Mouse (Mus musculus): Measurements from ENCODE around the gene Ddit4.

Ddit4 gene

DNA sequence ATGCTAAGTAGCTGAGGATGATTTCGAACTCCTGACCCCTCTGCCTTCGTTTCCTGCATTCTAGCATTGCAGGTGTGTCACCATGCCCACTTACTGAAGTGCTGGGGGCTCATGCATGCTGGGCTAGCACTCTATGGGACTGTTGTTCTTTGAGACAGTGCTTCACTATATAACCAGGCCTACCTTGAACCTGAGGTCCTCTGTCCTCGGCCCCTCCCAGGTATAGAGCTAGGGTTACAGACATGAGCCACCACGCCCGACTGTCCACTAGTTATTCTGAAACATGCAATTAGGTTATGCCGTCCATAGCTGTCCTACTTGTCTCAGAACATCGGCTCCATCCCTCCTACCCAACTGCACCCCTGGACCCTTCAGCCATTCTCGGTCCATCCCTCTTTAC, 20.2 kb upstream of the Ddit4 start:
- no peak for DNase-seq (ENCODE audit: low spot score)

DNA sequence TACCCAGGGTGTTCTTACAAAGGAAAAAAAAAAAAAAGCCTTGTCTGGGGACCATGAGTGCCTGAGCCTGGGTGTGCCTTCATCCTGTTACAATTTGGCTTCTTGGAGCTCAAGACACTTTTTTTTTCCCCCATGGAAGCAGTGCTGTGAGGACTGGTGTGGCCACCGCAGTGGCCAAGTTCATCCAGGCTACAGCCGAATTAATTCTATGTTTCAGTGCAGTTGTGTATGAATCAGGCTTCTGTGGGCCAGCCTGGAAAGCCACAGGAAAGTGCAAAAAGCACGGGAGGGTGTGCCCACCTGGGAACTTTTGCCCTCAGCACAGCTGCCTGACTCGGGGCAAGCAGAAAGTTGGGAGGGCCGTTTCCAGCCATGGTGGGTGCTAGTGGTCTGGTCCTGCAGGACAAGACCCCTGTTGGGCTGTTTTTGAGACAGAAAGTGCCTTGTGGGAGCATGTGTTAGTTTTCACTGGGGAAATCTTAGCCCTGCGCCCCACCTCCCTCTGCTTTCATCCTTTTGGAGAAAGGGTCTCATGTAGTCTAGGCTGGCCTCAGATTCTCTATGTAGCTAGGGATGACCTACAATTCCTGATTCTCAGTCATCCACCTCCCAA, 18.9 kb upstream of the Ddit4 start:
- no peak for DNase-seq (ENCODE audit: low spot score)

GRCm38 (mm10) chr10:59969821-59970449, 18.3 kb upstream of the Ddit4 start:
- DNase-seq (ENCODE audit: low spot score), result no peak

GRCm38 (mm10) chr10:59967309-59967942, 15.8 kb upstream of the Ddit4 start:
- DNase-seq (ENCODE audit: low spot score), result no peak

- no peak for DNase-seq (ENCODE audit: low spot score)
Measured at GRCm38 (mm10) chr10:59966743-59967142, 15.1 kb upstream of the Ddit4 start.

GRCm38 (mm10) chr10:59965788-59966187, 14.2 kb upstream of the Ddit4 start:
- no peak for DNase-seq (ENCODE audit: low spot score)

DNA sequence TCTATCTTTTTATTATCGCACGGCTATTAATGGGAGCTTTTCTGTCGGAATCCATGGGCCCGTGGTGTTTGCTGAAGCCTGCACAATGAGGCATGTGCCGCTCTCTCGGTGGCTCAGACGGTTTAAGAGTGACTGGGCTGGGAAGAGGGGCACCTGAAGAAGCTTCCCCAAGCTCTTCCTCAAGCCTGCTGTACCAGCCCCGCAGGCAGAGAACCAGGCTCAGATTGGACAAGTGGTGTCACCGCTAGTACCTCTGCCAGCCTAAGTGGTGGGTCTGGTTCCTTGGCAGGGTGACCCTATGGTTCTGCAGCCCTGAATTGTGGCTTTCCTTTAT, 13.7 kb upstream of the Ddit4 start:
- no peak for DNase-seq (ENCODE audit: low spot score)

DNA sequence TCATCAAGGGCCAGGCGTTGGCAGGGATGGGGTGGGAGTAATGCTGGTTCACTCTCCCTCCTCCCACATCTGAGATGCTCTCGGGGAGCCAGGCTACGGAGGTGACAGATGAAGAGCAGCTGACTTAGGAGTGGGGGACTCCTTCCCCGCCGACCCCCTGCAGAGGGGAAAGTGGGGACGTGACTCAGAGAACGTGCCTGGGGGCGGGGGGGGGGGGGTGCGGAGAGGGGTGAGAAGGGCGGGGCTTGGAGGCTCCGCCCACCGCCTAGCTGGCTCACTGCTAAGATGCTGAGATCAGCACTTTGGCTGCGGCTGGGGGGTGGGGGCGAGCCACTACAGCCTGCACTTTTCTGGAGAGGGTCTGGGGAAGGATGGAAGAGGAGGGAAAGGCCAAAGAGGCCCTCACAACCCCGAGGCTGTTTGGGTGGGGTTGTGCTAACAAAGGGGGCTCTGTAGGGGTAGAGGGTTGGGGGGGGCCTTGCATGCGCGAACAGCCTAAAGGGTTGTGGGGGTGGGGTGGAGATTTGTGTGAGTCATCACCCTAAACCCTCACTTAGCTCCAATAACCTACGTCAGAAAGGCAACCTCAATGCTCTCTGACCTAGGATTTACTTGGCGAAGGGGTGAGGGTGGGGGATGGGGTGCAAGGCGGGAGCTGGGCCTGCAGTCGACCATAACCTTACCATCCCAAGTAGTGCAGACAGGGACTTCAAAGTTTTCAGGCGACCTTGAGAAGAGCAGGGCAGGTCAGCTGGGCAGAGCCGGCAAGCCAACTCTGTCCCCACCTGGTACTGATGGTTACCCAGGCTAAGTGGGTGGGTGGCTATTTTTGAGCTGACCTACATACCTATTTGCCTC, 13.1 kb upstream of the Ddit4 start:
- no peak for DNase-seq (ENCODE audit: low spot score)

- DNase-seq (ENCODE audit: low spot score), result no peak
Measured at GRCm38 (mm10) chr10:59963609-59964008, 12.0 kb upstream of the Ddit4 start.

GRCm38 (mm10) chr10:59959517-59959916, 7.9 kb upstream of the Ddit4 start:
- no peak for DNase-seq (ENCODE audit: low spot score)

- no peak for DNase-seq (ENCODE audit: low spot score)
Measured at GRCm38 (mm10) chr10:59958458-59958857, 6.8 kb upstream of the Ddit4 start.

DNA sequence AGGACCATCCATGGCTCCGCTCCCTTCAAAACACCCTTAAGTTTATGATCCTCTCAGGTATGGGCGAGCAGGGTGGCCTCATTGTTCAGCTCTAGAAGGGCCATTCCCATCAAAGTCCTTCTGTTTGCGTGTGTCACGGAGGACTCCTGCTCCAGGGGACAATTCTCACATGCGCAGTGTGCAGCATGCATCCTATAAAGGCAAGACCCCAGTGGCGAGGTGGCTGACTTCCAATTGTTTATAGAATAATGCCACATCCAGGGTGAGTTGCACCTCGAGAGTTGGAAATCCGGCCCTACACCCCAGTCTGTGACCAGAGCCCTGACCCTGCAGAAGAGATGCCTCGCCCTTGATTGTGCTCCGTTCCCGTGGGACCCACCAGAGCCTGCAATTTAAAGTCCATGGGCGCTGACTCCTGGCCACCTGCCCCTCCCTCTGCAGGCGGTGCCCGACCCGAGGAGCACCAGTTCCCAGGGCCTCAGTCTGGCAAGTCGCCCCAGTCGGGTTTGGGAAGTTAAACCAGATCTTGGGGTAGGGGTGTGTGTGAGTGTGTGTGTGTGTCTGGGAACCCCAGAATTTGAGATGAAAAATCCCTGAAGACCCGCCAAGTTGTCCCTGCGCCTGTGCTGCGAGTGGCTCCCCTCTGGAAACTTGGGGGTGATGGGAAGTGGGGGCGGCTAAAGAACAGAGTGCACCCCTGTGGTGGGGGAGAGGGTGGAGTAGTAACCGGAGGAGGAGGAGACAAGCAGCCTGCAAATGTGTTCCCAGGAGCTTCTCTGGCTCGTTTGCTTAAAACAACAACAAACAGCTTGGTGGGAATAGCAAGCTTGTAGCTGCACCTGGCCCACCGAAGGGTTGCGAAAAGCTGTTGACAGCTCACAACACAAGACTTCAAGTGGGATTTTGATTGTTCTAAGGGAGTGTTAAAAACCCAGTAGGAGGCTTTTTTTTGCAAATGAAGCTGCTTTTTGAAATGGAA, 5.8 kb upstream of the Ddit4 start:
- no peak for DNase-seq (ENCODE audit: low spot score)

- no peak for DNase-seq (ENCODE audit: low spot score)
Measured at GRCm38 (mm10) chr10:59956681-59957080, 5.0 kb upstream of the Ddit4 start.

GRCm38 (mm10) chr10:59953564-59954039, 2.0 kb upstream of the Ddit4 start:
- DNase-seq (ENCODE audit: low spot score), result no peak

- no peak for DNase-seq (ENCODE audit: low spot score)
Measured at GRCm38 (mm10) chr10:59952781-59953563, 1.3 kb upstream of the Ddit4 start.

DNA sequence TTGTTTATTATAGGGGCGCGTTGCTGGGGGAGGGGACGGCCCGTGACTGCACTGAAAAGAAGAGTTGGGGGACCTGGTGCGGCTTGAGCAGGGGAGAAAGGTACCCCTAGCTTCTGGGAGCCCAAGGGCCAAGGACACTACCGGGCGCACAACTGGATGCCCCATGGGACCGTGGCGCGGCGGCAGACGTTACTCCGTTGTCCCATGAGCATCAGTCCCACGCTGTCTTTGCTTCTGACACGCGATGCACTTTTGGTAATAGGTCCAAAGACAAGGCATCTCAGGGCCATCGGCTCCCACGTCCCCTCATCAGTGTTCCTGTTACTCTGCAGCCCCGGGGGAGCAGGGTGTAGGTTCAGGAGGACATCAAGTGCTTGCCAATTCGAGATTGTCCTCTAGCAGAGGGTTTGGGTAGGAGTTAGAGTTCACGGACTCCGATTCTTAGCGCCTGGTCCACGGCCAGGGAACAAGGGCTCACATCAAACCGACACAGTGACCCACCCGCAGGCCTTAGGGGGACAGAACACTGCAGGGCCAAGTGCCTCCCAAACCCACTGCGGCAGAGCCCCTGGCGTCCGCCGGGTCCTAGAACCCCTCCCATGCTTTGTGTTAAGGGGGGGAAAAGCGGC, 632 bp upstream of the Ddit4 start:
- DNase-seq (ENCODE audit: low spot score), result no peak

DNA sequence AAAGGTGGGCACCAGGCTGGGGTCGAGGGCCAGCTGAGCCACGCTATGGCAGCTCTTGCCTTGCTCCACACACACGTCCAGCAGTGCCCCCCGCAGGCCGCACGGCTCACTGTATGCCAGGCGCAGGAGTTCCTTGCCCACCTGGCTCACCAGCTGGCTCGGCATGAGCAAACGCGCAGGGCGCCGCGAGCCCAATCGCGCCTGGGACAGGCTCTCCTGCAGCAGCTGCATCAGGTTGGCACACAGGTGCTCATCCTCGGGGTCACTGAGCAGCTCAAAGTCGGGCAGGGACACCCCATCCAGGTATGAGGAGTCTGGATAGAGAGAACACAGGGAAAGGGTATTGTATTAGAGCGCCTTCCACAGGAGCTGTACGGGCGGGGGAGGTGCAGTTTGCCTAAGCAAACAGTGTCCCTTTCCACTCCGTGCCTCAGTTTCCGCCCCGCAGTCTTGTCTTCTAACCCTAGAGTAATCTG, 880 bp downstream of the Ddit4 start:
- peak; percentile 66 for DNase-seq (ENCODE audit: low spot score)

GRCm38 (mm10) chr10:59949783-59950605, 1.6 kb downstream of the Ddit4 start:
- no peak for DNase-seq (ENCODE audit: low spot score)

DNA sequence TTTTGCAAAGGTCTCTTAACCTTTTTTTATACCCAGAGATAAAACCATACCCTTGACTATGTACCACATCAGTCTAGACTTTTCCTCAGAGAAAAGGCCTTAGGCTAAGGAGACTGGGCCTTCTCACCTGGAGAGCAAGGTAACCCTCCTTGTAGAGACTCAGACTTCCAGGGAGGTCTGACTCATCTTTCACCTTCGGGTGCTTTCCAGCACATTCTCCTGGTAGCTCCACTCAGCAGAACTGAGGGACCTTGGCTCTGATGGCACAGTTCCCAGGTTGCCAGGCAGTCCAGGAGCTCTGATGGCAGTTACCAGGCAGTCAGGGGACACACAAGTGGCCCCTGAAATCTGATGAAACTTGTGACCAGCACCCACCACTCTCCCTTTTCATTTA, 2.4 kb downstream of the Ddit4 start:
- no peak for DNase-seq (ENCODE audit: low spot score)
